Mouse (Mus musculus) stomach, embryonic 14.5 days (tissue): Measurements from ENCODE around the gene Cdc6. TPM values are rescaled to one million over a fixed set of nuclear protein-coding genes. Genes with fewer than 3 reads are reported as not detected.
A peak's percentile ranks its signal among the peaks of the same experiment; 100 is the strongest.

Experiments
- ATAC-seq: fragments of 200-750 bp; cut with Nextera tagmentation; 2 replicates; pipeline ENCODE4 v1.8.0; 2017; ENCODE audit warnings: low read depth, moderate TSS enrichment; ENCODE audit not compliant: insufficient number of reproducible peaks, insufficient read depth, low FRiP score
- H3K27ac ChIP-seq: fragments of 300-500 bp; sonication (generic); 2 replicates; pipeline ENCODE4 v1.5.1; 2014; ENCODE audit warnings: mild to moderate bottlenecking, low read length, moderate library complexity, mixed read lengths
- H3K27me3 ChIP-seq: fragments of 300-500 bp; sonication (generic); 2 replicates; pipeline ENCODE4 v1.6.1; 2014; ENCODE audit warnings: low read length, control low read depth, mixed read lengths; ENCODE audit not compliant: control insufficient read depth, insufficient read depth
- H3K36me3 ChIP-seq: fragments of 300-500 bp; sonication (generic); 2 replicates; pipeline ENCODE4 v1.6.1; 2014; ENCODE audit warnings: mild to moderate bottlenecking, control low read depth, low read length, moderate library complexity, mixed read lengths; ENCODE audit not compliant: control insufficient read depth, insufficient read depth
- H3K4me1 ChIP-seq: fragments of 300-500 bp; sonication (generic); 2 replicates; pipeline ENCODE4 v1.6.1; 2014; ENCODE audit warnings: low read length, control low read depth, mixed read lengths; ENCODE audit not compliant: control insufficient read depth, insufficient read depth
- H3K4me2 ChIP-seq: fragments of 300-500 bp; sonication (generic); replicated peaks from 2 replicates; pipeline ENCODE4 v1.6.1; 2014; ENCODE audit warnings: low read depth, low read length, control low read depth
- H3K4me3 ChIP-seq: fragments of 300-500 bp; sonication (generic); 2 replicates; pipeline ENCODE4 v1.5.1; 2014; ENCODE audit warnings: low read depth, low read length, control low read depth
- H3K9ac ChIP-seq: fragments of 300-500 bp; sonication (generic); replicated peaks from 2 replicates; pipeline ENCODE4 v1.6.1; 2014; ENCODE audit warnings: low read depth, mild to moderate bottlenecking, control low read depth, low read length, moderate library complexity, mixed read lengths
- H3K9me3 ChIP-seq: fragments of 300-500 bp; sonication (generic); 2 replicates; pipeline ENCODE4 v1.6.1; 2016; ENCODE audit warnings: low read depth, low read length, control low read depth; ENCODE audit not compliant: control insufficient read depth
- WGBS: fragments of 180-500 bp; shearing (Covaris S2); extraction: QIAGEN DNeasy Blood & Tissue Kit; methylation state at CpG from one replicate; pipeline ENCODE4 v1.1.7; 2014; 5-methylcytosine and 5-hydroxymethylcytosine counted together
- polyA plus RNA-seq: library from polyadenylated mRNA; unstranded; fragments of >200 nt; fragmentation: Nextera tagmentation; extraction: Ambion mirVana; gene quantifications from 2 replicates; pipeline ENCODE4 v1.2.1, GENCODE M21; 2014

The Cdc6 gene
- polyA plus RNA-seq, 1 experiment from 2014 or later = 31.4 TPM

DNA sequence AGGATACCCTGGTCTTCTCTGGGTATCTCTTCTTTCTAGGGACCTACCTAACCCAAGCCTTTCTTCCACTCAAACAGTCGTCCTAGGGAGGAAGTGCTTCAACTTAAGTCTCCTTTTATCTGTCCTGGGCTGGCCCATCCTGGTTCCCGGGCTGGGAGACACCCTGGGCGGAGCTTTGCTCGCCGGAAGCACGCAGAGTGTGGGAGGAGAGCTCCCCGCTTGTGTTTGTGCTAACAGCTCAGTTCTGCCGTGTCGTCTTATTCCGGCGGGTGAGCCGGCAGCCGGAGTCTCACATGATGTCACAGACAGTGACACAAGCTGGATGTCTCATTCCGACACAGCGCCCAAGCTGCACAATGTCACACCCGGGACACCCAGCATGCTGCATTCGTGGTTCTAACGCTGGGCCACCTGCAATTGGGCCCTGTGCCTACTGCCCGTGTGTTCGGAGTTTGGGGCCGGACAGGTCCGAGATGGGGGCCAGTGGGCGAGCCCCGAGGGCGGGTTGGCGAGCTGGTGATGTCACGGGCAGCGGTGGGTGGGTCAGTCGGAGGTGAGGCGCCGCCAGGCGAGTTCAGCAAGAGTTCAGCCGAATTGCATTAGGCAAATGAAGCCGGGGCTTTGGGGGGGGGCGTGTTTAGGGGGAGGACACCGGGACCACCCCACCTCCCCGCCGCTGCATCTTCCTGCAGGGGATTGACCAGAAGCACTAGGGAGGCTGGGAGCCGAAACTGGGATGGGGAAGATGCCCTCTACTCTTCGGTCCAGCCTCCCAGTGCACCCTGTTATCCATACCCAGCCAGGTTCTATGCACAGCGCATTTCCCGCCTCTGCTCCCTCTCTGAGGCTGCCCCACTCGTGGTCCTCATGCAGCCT, 52.1 kb downstream of the Cdc6 start:
- peak overlapping the region; percentile 96 for H3K27ac ChIP-seq
- peaks cover 49% of the 10 kb centered on the region for H3K4me1 ChIP-seq
- H3K9ac ChIP-seq = peak overlapping the region; percentile 71
- H3K4me2 ChIP-seq = peak overlapping the region; percentile 99
- H3K27me3 ChIP-seq = no peaks in the 10 kb centered on the region
- no peaks in the 10 kb centered on the region for H3K9me3 ChIP-seq
- H3K4me3 ChIP-seq = peak overlapping the region; percentile 78
- H3K36me3 ChIP-seq = peaks cover 9% of the 10 kb centered on the region; the same call in 1 of the 2 replicates
- 0 out of 2 replicates have a peak, but pooled peaks have one; percentile 11 for ATAC-seq
- WGBS = under 1% methylated on average over 43 of the region's 43 CpGs

DNA sequence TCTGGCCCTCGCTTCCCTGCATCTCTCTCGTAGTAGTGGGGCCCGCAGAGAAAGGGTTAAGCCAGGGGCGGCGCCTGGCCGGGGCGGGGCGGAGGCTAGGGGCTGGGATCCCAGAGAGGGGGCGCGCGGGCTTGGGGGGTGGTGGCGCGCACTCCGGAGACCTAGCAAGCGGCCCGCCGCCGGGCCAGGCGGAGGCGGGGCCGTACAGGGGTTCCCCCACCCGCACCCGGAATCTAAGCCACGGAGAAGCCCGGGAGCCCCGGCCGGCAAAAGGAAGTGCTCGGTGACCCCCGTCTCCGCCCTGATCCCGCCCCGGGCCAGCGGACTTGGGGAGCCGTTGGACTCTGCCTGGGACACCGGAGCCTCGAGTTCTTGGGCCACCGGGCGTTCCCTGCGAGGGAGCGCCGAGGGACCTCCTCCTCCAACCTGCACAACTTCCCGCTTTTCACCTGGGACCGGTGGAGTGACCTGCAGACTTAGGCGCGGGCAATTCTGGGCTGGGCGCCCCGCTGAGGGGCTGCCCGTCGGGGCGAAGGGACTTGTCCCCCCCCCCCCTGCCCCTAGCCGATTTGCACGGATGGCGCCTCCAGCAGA, 52.8 kb downstream of the Cdc6 start:
- Histone ChIP-seq H3K27ac (peak overlapping the region; percentile 96), H3K4me2 (peak overlapping the region; percentile 99), H3K4me3 (peak overlapping the region; percentile 78), H3K9ac (peak overlapping the region; percentile 71), H3K9me3 (no peaks in the 10 kb centered on the region), H3K4me1 (peaks cover 49% of the 10 kb centered on the region), H3K27me3 (no peaks in the 10 kb centered on the region), H3K36me3 (peaks cover 9% of the 10 kb centered on the region; the same call in 1 of the 2 replicates)
- ATAC-seq = peak; percentile 48; the same call in 1 of the 2 replicates
- 2% methylated on average over 38 of the region's 53 CpGs for WGBS

DNA sequence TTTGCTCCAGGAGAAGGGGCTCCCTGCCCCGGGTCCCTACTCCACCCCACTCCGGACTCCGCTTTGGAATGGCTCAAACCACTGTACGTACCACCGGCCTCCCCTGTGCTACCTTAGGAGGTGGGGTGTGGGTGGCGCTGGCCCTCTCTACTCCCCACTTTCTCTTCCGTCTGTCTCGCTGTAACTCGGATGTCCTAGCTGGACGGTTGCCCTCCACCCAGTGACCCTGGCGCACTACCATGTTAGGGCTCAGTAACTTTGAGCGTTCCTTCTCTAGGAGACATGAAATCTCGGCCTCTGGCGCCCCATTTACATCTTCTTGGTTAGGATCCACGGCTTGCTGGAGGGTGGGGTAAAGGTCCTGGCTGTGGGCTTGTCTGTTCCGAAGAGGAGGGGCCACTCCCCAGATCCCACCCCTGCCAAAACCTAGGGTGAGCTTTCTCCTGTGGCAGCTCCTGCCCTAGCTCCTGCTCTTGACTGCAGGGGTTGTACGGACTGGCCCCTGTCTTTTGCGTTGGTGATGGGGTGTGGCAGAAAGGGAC, 53.5 kb downstream of the Cdc6 start:
- H3K9me3 ChIP-seq = no peaks in the 10 kb centered on the region
- peak overlapping the region; percentile 78 for H3K4me3 ChIP-seq
- H3K4me1 ChIP-seq = peaks cover 54% of the 10 kb centered on the region
- peak overlapping the region; percentile 96 for H3K27ac ChIP-seq
- WGBS = 3% methylated on average over 18 of the region's 18 CpGs
- no peak for ATAC-seq
- H3K4me2 ChIP-seq = peak overlapping the region; percentile 99
- H3K9ac ChIP-seq = peak overlapping the region; percentile 71
- H3K27me3 ChIP-seq = no peaks in the 10 kb centered on the region
- peaks cover 9% of the 10 kb centered on the region; the same call in 1 of the 2 replicates for H3K36me3 ChIP-seq

GRCm38 (mm10) chr11:98961766-98962165, 54.2 kb downstream of the Cdc6 start:
- ATAC-seq = no peak
- Histone ChIP-seq H3K27me3 (no peaks in the 10 kb centered on the region), H3K36me3 (peaks cover 10% of the 10 kb centered on the region), H3K4me2 (peak overlapping the region; percentile 99), H3K9me3 (no peaks in the 10 kb centered on the region), H3K9ac (peak overlapping the region; percentile 71; the same call in 1 of the 2 replicates), H3K4me1 (peaks cover 61% of the 10 kb centered on the region), H3K4me3 (peak overlapping the region; percentile 78), H3K27ac (peak overlapping the region; percentile 96)
- WGBS = 6% methylated on average over 8 of the region's 8 CpGs

DNA sequence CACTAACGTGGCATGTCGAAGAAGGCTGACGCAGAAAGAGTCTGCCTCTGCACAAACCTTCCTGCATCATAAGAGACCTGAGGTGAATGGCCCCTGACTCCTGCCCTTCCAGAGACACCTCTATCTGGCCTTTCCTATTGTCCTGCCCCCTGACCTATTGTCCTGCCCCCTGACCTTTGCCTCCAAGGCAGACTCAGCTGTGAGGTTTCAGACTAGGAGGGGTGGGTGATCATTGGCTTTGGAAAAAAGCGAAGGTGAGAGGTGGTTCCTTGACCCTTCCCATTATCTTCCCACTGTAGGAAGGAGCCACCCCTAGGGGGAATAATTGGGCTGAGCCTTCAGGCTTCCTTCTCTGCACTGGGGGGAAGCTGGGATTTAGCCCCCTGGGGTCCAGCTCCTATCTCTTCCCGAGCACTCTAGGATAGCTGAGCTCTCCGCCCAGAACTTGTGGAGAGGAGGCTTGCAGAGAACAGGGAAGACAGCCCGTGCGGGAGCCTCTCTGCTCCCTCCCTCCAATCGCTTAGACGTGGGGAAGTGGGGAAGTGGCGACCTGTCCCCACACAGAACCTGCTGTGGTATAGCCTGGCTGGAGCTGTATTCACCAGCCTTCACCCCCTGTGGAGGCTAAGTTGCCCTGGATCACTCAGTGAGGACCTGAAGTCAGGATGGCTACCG, 55.0 kb downstream of the Cdc6 start:
- no peak for ATAC-seq
- Histone ChIP-seq H3K27ac (peak overlapping the region; percentile 96), H3K4me1 (peaks cover 69% of the 10 kb centered on the region), H3K27me3 (no peaks in the 10 kb centered on the region), H3K4me3 (peak overlapping the region; percentile 78), H3K9ac (peak overlapping the region; percentile 71), H3K9me3 (no peaks in the 10 kb centered on the region), H3K36me3 (peaks cover 11% of the 10 kb centered on the region), H3K4me2 (peak overlapping the region; percentile 99)
- 11% methylated on average over 12 of the region's 12 CpGs for WGBS

DNA sequence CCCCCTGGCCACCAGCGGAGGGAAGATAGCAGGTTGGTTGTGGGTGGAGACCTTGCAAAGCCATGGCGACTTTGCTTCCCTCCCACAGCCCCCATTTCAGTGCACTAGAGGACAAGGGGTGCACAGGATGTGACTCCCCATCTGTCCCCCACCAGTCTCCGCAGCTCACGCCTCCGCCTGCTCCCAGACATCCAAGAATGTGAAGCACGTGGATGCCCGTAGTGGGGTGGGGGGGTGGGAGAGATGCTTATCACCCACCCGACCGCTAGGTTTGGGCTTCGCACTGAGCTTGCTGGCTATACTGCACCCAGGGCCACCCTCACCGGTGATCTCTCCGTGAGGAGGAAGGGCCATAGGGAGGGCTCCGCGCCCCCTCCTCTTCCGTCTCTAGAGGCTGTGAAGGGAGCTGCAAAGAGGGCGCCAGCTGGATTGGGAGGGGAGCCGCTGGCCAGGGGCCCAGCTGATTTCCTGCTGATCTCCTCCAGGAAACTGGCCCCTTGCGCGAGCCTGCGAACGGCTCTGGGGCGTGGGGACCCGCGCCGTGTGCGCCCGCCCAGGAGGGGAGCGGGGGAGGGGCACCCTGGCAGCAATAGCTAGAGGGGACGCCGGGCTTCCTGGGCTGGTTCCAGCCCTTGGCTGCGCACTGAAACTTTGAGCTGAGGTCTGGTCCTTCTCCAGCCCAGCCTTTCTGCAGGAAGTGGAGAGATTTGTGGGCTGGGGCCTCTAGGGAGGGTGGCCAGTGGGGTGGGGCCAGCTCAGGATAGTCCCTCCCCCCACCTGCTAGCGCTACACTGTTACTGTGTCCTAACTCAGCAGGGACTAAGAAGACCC, 55.8 kb downstream of the Cdc6 start:
- Histone ChIP-seq H3K9ac (peak overlapping the region; percentile 71), H3K4me1 (peaks cover 77% of the 10 kb centered on the region), H3K9me3 (no peaks in the 10 kb centered on the region), H3K4me2 (peak overlapping the region; percentile 99), H3K36me3 (peaks cover 19% of the 10 kb centered on the region), H3K27ac (peak overlapping the region; percentile 96), H3K27me3 (no peaks in the 10 kb centered on the region), H3K4me3 (peak overlapping the region; percentile 78)
- under 1% methylated on average over 32 of the region's 32 CpGs for WGBS
- ATAC-seq = peak; percentile 82

- Histone ChIP-seq H3K4me2 (peak overlapping the region; percentile 99), H3K27ac (peak overlapping the region; percentile 96), H3K4me1 (peaks cover 80% of the 10 kb centered on the region), H3K4me3 (peak overlapping the region; percentile 78), H3K9ac (peak overlapping the region; percentile 28; the same call in 1 of the 2 replicates), H3K27me3 (no peaks in the 10 kb centered on the region), H3K36me3 (peaks cover 19% of the 10 kb centered on the region), H3K9me3 (no peaks in the 10 kb centered on the region)
- WGBS = 6% methylated on average over 6 of the region's 6 CpGs
- no peak for ATAC-seq
These were observed 56.6 kb downstream of the Cdc6 start for GRCm38 (mm10) chr11:98964201-98964615.
